Comparison of ENCODE assay signal across 25 mouse cellular contexts in the genomic region with DNA sequence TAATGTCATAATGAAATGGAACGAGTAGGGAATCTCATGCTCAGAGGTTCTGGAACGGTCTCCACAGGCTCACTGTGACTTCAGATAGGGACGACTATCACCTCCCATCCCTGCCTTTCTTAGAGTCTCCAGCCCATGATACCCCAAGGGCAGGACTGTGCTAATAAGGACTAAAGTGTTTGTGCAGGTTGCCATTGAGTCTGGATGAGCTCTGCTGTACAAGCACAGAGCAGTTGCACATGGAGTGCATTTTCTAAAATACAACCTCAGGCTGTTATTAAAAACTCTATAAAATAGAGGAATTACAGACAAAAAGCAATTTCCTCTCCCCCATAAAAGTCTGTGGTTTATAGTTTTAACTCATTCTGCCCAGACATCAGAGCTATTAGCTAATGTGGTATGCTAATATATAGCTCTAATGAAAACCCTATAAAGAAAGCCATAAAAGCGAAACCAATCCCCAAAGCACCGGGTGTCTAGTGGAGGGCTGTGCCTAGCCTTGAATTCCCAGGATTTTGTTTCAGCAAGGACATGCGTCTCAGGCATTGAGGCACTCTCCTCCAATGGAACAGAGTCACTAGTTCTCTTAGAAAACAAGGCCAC.
A peak's percentile ranks its signal among the peaks of the same experiment; 100 is the strongest.
DNase-seq lines count a peak whose midpoint lies in the region; ATAC-seq and TF ChIP-seq lines count a peak whose summit lies in the region.
"Had no signal": no experiment of that assay in that cellular context is flagged by ENCODE, and none has a peak within 500 bp of the region (broad histone marks: within the 10 kb centered on the region; RNA-seq: fewer than 3 reads in every experiment).

No protein-coding gene starts in this region.

- H3K36me3 ChIP-seq in hindbrain, embryonic 13.5 days, result no peaks in the 10 kb centered on the region
- no peaks in the 10 kb centered on the region for H3K36me3 ChIP-seq in hindbrain, postnatal 0 days (ENCODE audit: insufficient read depth, low read length)
- no peaks in the 10 kb centered on the region for H3K36me3 ChIP-seq in limb, embryonic 11.5 days (ENCODE audit: control insufficient read depth, insufficient read depth, low read length)
- no peaks in the 10 kb centered on the region for H3K36me3 ChIP-seq in neural tube, embryonic 14.5 days (ENCODE audit: control insufficient read depth, insufficient read depth, low read length)
- H3K36me3 ChIP-seq: embryonic facial prominence, embryonic 12.5 days; G1E; heart, embryonic 13.5 days; liver, embryonic 13.5 days; midbrain, embryonic 15.5 days had no signal

- no peak for DNase-seq in hindbrain, postnatal 0 days (ENCODE audit: low spot score)
- peak; percentile 49 for DNase-seq in limb, embryonic 11.5 days (ENCODE audit: low spot score)
- no peak for DNase-seq in left cerebral cortex, postnatal 36 days (ENCODE audit: low spot score in 2 of 2)
- DNase-seq in yolk sac, embryonic 10.5 days (ENCODE audit: low spot score), result no peak
- DNase-seq: adrenal gland, adult 8-10 months; cerebellum, adult 8-10 months; cerebellum, postnatal 36 days; gastrocnemius, adult 2 months; gastrocnemius, postnatal 36 days; heart, adult 2 months; heart, postnatal 10 days; kidney, adult 2 months; kidney, postnatal 4 days; left cerebral cortex, postnatal 4 days; liver, embryonic 13.5 days; lung, adult 18-20 months; lung, postnatal 10 days had no signal

- 78% methylated on average over 6 of the region's 6 CpGs for WGBS in hindbrain, embryonic 13.5 days
- WGBS in hindbrain, postnatal 0 days, result 70% methylated on average over 6 of the region's 6 CpGs
- WGBS in limb, embryonic 11.5 days, result 33% methylated on average over 6 of the region's 6 CpGs
- WGBS in neural tube, embryonic 14.5 days, result 35% methylated on average over 6 of the region's 6 CpGs

- no peaks in the 10 kb centered on the region for H3K9me3 ChIP-seq in hindbrain, embryonic 13.5 days
- H3K9me3 ChIP-seq in hindbrain, postnatal 0 days (ENCODE audit: low read length), result no peaks in the 10 kb centered on the region
- H3K9me3 ChIP-seq in limb, embryonic 11.5 days (ENCODE audit: control insufficient read depth, low read length), result no peaks in the 10 kb centered on the region
- no peaks in the 10 kb centered on the region for H3K9me3 ChIP-seq in neural tube, embryonic 14.5 days (ENCODE audit: control insufficient read depth, low read length)
- H3K9me3 ChIP-seq: embryonic facial prominence, embryonic 12.5 days; heart, embryonic 13.5 days; liver, embryonic 13.5 days; midbrain, embryonic 15.5 days had no signal

- peak overlapping the region; percentile 60 for H3K27ac ChIP-seq in hindbrain, embryonic 13.5 days
- no peak overlapping the region for H3K27ac ChIP-seq in hindbrain, postnatal 0 days
- H3K27ac ChIP-seq in brown adipose tissue, adult 24 weeks (replicated peaks; ENCODE audit: low read depth, low read length), result peak overlapping the region; percentile 33; the same call in 1 of the 2 replicates
- peak overlapping the region; percentile 38 for H3K27ac ChIP-seq in limb, embryonic 11.5 days (replicated peaks; ENCODE audit: low read depth, low read length)
- peak overlapping the region; percentile 79 for H3K27ac ChIP-seq in neural tube, embryonic 14.5 days (ENCODE audit: low read depth, low read length)
- H3K27ac ChIP-seq: embryonic facial prominence, embryonic 12.5 days; gastrocnemius, adult 2 months; heart, adult 2 months; heart, embryonic 13.5 days; liver, embryonic 13.5 days; midbrain, embryonic 15.5 days had no signal

- H3K4me2 ChIP-seq in hindbrain, embryonic 13.5 days, result no peak overlapping the region
- no peak overlapping the region for H3K4me2 ChIP-seq in hindbrain, postnatal 0 days (ENCODE audit: low read depth, low read length)
- H3K4me2 ChIP-seq in limb, embryonic 11.5 days (ENCODE audit: low read depth, severe bottlenecking), result no peak overlapping the region
- H3K4me2 ChIP-seq in neural tube, embryonic 14.5 days (ENCODE audit: low read depth, low read length), result no peak overlapping the region
- H3K4me2 ChIP-seq: embryonic facial prominence, embryonic 12.5 days; heart, embryonic 13.5 days; liver, embryonic 13.5 days; midbrain, embryonic 15.5 days had no signal

- intact Hi-C loops in left cerebral cortex, postnatal 36 days (cut with DNase I), result no loop called here

- 0 out of 2 replicates have a peak, but pooled peaks cover 3% of the 10 kb centered on the region for H3K27me3 ChIP-seq in hindbrain, embryonic 13.5 days
- H3K27me3 ChIP-seq in hindbrain, postnatal 0 days (ENCODE audit: insufficient read depth, low read length), result no peaks in the 10 kb centered on the region
- no peaks in the 10 kb centered on the region for H3K27me3 ChIP-seq in limb, embryonic 11.5 days (ENCODE audit: control insufficient read depth, insufficient read depth, low read length)
- H3K27me3 ChIP-seq in neural tube, embryonic 14.5 days (ENCODE audit: control insufficient read depth, insufficient read depth, low read length), result no peaks in the 10 kb centered on the region
- H3K27me3 ChIP-seq: embryonic facial prominence, embryonic 12.5 days; midbrain, embryonic 15.5 days had no signal

- ATAC-seq in hindbrain, embryonic 13.5 days (ENCODE audit: low FRiP score), result no peak
- no peak for ATAC-seq in hindbrain, postnatal 0 days
- ATAC-seq in limb, embryonic 11.5 days (ENCODE audit: insufficient number of reproducible peaks, low FRiP score, low TSS enrichment, low read depth), result peak; percentile 83
- ATAC-seq in neural tube, embryonic 14.5 days (ENCODE audit: low read depth), result peak; percentile 70
- ATAC-seq: forebrain, embryonic 14.5 days; midbrain, embryonic 15.5 days had no signal

- TF ChIP-seq CTCF in hindbrain, postnatal 0 days (IDR thresholded peaks at IDR 0.05; ENCODE audit: low read depth), result no peak

- H3K4me1 ChIP-seq in hindbrain, embryonic 13.5 days (replicated peaks), result peaks cover 12% of the 10 kb centered on the region
- no peaks in the 10 kb centered on the region for H3K4me1 ChIP-seq in hindbrain, postnatal 0 days (ENCODE audit: insufficient read depth, low read length)
- peaks cover 13% of the 10 kb centered on the region; the same call in 1 of the 2 replicates for H3K4me1 ChIP-seq in brown adipose tissue, adult 24 weeks (ENCODE audit: control insufficient read depth, insufficient read depth, insufficient read length, low read length)
- H3K4me1 ChIP-seq in limb, embryonic 11.5 days (ENCODE audit: control insufficient read depth, insufficient read depth, low read length), result peaks cover 32% of the 10 kb centered on the region
- peaks cover 11% of the 10 kb centered on the region; the same call in 1 of the 2 replicates for H3K4me1 ChIP-seq in neural tube, embryonic 14.5 days (ENCODE audit: control insufficient read depth, insufficient read depth, low read length)
- H3K4me1 ChIP-seq: liver, embryonic 13.5 days had no signal

- no peak overlapping the region for H3K4me3 ChIP-seq in hindbrain, embryonic 13.5 days
- H3K4me3 ChIP-seq in hindbrain, postnatal 0 days (ENCODE audit: low read length), result no peak overlapping the region
- H3K4me3 ChIP-seq in brown adipose tissue, adult 24 weeks (ENCODE audit: insufficient read depth, low read depth, low read length), result no peak overlapping the region
- no peak overlapping the region for H3K4me3 ChIP-seq in limb, embryonic 11.5 days (ENCODE audit: low read depth, low read length)
- H3K4me3 ChIP-seq in neural tube, embryonic 14.5 days (ENCODE audit: low read depth, low read length), result no peak overlapping the region
- H3K4me3 ChIP-seq: embryonic facial prominence, embryonic 12.5 days; gastrocnemius, adult 2 months; heart, adult 2 months; heart, embryonic 13.5 days; liver, embryonic 13.5 days; midbrain, embryonic 15.5 days had no signal

- no peak overlapping the region for H3K9ac ChIP-seq in hindbrain, embryonic 13.5 days
- no peak overlapping the region for H3K9ac ChIP-seq in hindbrain, postnatal 0 days (replicated peaks; ENCODE audit: low read length)
- no peak overlapping the region for H3K9ac ChIP-seq in limb, embryonic 11.5 days (ENCODE audit: low read length)
- no peak overlapping the region for H3K9ac ChIP-seq in neural tube, embryonic 14.5 days (replicated peaks; ENCODE audit: low read depth, low read length)
- H3K9ac ChIP-seq: embryonic facial prominence, embryonic 12.5 days; heart, embryonic 13.5 days; liver, embryonic 13.5 days; midbrain, embryonic 15.5 days had no signal

Comparison
In these comparisons a context has a peak if more than half of its experiments do, and no peak if none do; other contexts are left out.
1. ATAC-seq: peak in limb, embryonic 11.5 days (single experiment) and neural tube, embryonic 14.5 days (single experiment); none in hindbrain, embryonic 13.5 days (single experiment) and hindbrain, postnatal 0 days (single experiment).